Mouse (Mus musculus): ENCODE results near the gene Mapk11.

GRCm38 (mm10) chr15:89124312-89124711 is 25.1 kb downstream of the Mapk11 start:
- no peak for TF ChIP-seq CTCF (IDR thresholded peaks at IDR 0.05; ENCODE audit: low read depth)
- no peak for TF ChIP-seq EP300 (IDR thresholded peaks at IDR 0.05; ENCODE audit: low read depth)
